In genomic region chr3:106001416-106002370, GRCm38 (mm10) we compare ENCODE assay signal across 8 mouse cellular contexts. TPM values are rescaled to one million over a fixed set of nuclear protein-coding genes. Genes with fewer than 3 reads are reported as not detected.
DNase-seq lines count a peak whose midpoint lies in the region; ATAC-seq lines count a peak whose summit lies in the region.

No protein-coding gene starts in this region.

- no peaks in the 10 kb centered on the region for H3K27me3 ChIP-seq in forebrain, embryonic 14.5 days (replicated peaks; ENCODE audit: control insufficient read depth, insufficient read depth, low read length)
- H3K27me3 ChIP-seq in intestine, embryonic 16.5 days (replicated peaks; ENCODE audit: control insufficient read depth, insufficient read depth, low read length) = no peaks in the 10 kb centered on the region
- H3K27me3 ChIP-seq in midbrain, embryonic 10.5 days (ENCODE audit: low read depth, poor library complexity, severe bottlenecking) = 0 out of 2 replicates have a peak, but pooled peaks cover 3% of the 10 kb centered on the region

- H3K9ac ChIP-seq in forebrain, embryonic 14.5 days (ENCODE audit: low read length) = peak overlapping the region; percentile 32; the same call in 1 of the 2 replicates
- H3K9ac ChIP-seq in intestine, embryonic 16.5 days (ENCODE audit: low read depth, low read length) = no peak overlapping the region

- intact Hi-C loops in left cerebral cortex, postnatal 36 days (cut with DNase I) = no loop called here

- H3K4me2 ChIP-seq in forebrain, embryonic 14.5 days (ENCODE audit: low read length) = peak overlapping the region; percentile 44
- peak overlapping the region; percentile 42 for H3K4me2 ChIP-seq in intestine, embryonic 16.5 days (ENCODE audit: low read depth, low read length)

- H3K4me1 ChIP-seq in forebrain, embryonic 14.5 days (ENCODE audit: control insufficient read depth, insufficient read depth, low read length) = peaks cover 6% of the 10 kb centered on the region; the same call in 1 of the 2 replicates
- H3K4me1 ChIP-seq in intestine, embryonic 16.5 days (ENCODE audit: control insufficient read depth, insufficient read depth, low read length) = no peaks in the 10 kb centered on the region
- peaks cover 17% of the 10 kb centered on the region for H3K4me1 ChIP-seq in midbrain, embryonic 10.5 days

- no peak overlapping the region for H3K27ac ChIP-seq in forebrain, embryonic 14.5 days (ENCODE audit: low read depth, low read length)
- H3K27ac ChIP-seq in intestine, embryonic 16.5 days (ENCODE audit: low read length) = no peak overlapping the region
- H3K27ac ChIP-seq in midbrain, embryonic 10.5 days (replicated peaks) = no peak overlapping the region

- WGBS in forebrain, embryonic 14.5 days = 19% methylated on average over 17 of the region's 17 CpGs
- 18% methylated on average over 17 of the region's 17 CpGs for WGBS in intestine, embryonic 16.5 days
- whole genome bisulfite sequencing in midbrain, embryonic 10.5 days = 23% methylated on average over 17 of the region's 17 CpGs

- H3K36me3 ChIP-seq in forebrain, embryonic 14.5 days (ENCODE audit: control insufficient read depth, insufficient read depth, low read length) = no peaks in the 10 kb centered on the region
- no peaks in the 10 kb centered on the region for H3K36me3 ChIP-seq in intestine, embryonic 16.5 days (ENCODE audit: control insufficient read depth, insufficient read depth, low read length)
- H3K36me3 ChIP-seq in midbrain, embryonic 10.5 days = no peaks in the 10 kb centered on the region

- H3K4me3 ChIP-seq in forebrain, embryonic 14.5 days (ENCODE audit: low read depth, low read length) = peak overlapping the region; percentile 20
- H3K4me3 ChIP-seq in intestine, embryonic 16.5 days (ENCODE audit: low read length) = no peak overlapping the region
- peak overlapping the region; percentile 39 for H3K4me3 ChIP-seq in midbrain, embryonic 10.5 days

- H3K9me3 ChIP-seq in forebrain, embryonic 14.5 days (replicated peaks; ENCODE audit: control insufficient read depth, low read length) = no peaks in the 10 kb centered on the region
- no peaks in the 10 kb centered on the region for H3K9me3 ChIP-seq in intestine, embryonic 16.5 days (ENCODE audit: control insufficient read depth, low read length)
- H3K9me3 ChIP-seq in midbrain, embryonic 10.5 days (replicated peaks) = no peaks in the 10 kb centered on the region

- ATAC-seq in CD4-positive, CD25-positive, alpha-beta regulatory T cell, adult 4 months = peak; percentile 89
- peak; percentile 95 for ATAC-seq in forebrain, embryonic 14.5 days
- peak; percentile 96 for ATAC-seq in intestine, embryonic 16.5 days

- DNase-seq in ZHBTc4 (ENCODE audit: low read depth, low spot score) = peak; percentile 88
- DNase-seq in forebrain, embryonic 14.5 days (ENCODE audit: low spot score) = peak; percentile 75
- peak; percentile 14 to 18 for DNase-seq in left cerebral cortex, postnatal 36 days (ENCODE audit: low spot score in 2 of 2)
- DNase-seq in midbrain, embryonic 10.5 days (ENCODE audit: low spot score) = peak; percentile 76
- peak; percentile 36 for DNase-seq in spleen, adult 18-20 months
- DNase-seq in ovary, adult 18-20 months (ENCODE audit: low spot score) = no peak

RNA-seq across cellular contexts. Expression of gene Pifo, which starts 12.8 kb away (rescaled TPM):
- 1 to 10 TPM in 1 of 2 experiments, not detected in 1; 2.4 TPM for polyA plus RNA-seq in CD4-positive, CD25-positive, alpha-beta regulatory T cell, adult 4 months (2017; shearing (Covaris generic))
- polyA plus RNA-seq in forebrain, embryonic 14.5 days (2014; fragmentation: Nextera tagmentation; extraction: Ambion mirVana) = 7.8 and 8.3 TPM in 2 replicates
- not detected in 2 replicates for polyA plus RNA-seq in intestine, embryonic 16.5 days (2015; fragmentation: Nextera tagmentation; extraction: Ambion mirVana)
- total RNA-seq in left cerebral cortex, postnatal 36 days (2021) = not detected
- polyA plus RNA-seq in midbrain, embryonic 10.5 days (2016; fragmentation: Nextera tagmentation; extraction: Ambion mirVana) = 0.91 TPM in 1 of 2 replicates, not detected in the other

RNA-seq across cellular contexts. Expression of gene Ovgp1, which starts 28.2 kb away (rescaled TPM):
- 1 to 10 TPM; 5.6 to 7.3 TPM for polyA plus RNA-seq in CD4-positive, CD25-positive, alpha-beta regulatory T cell, adult 4 months (2017; shearing (Covaris generic))
- 1.9 and 2.6 TPM in 2 replicates for polyA plus RNA-seq in forebrain, embryonic 14.5 days (2014; fragmentation: Nextera tagmentation; extraction: Ambion mirVana)
- 0.62 and 0.80 TPM in 2 replicates for polyA plus RNA-seq in intestine, embryonic 16.5 days (2015; fragmentation: Nextera tagmentation; extraction: Ambion mirVana)
- 1 to 10 TPM; 1.1 to 4.9 TPM for total RNA-seq in left cerebral cortex, postnatal 36 days (2021)
- polyA plus RNA-seq in midbrain, embryonic 10.5 days (2016; fragmentation: Nextera tagmentation; extraction: Ambion mirVana) = 1.3 and 2.0 TPM in 2 replicates

RNA-seq across cellular contexts. Expression of gene Chil5, which starts 30.9 kb away (rescaled TPM):
- polyA plus RNA-seq in CD4-positive, CD25-positive, alpha-beta regulatory T cell, adult 4 months (2017; shearing (Covaris generic)) = 10 to 100 TPM in 1 of 2 experiments, 1 to 10 TPM in 1; 9.4 to 10.6 TPM
- not detected in 2 replicates for polyA plus RNA-seq in forebrain, embryonic 14.5 days (2014; fragmentation: Nextera tagmentation; extraction: Ambion mirVana)
- polyA plus RNA-seq in intestine, embryonic 16.5 days (2015; fragmentation: Nextera tagmentation; extraction: Ambion mirVana) = 0.18 TPM in 1 of 2 replicates, not detected in the other
- not detected for total RNA-seq in left cerebral cortex, postnatal 36 days (2021)
- polyA plus RNA-seq in midbrain, embryonic 10.5 days (2016; fragmentation: Nextera tagmentation; extraction: Ambion mirVana) = not detected in 2 replicates

RNA-seq across cellular contexts. Expression of gene Atp5f1, which starts 41.8 kb away (rescaled TPM):
- polyA plus RNA-seq in CD4-positive, CD25-positive, alpha-beta regulatory T cell, adult 4 months (2017; shearing (Covaris generic)) = 100 to 1,000 TPM; 327 to 367 TPM
- 552 and 581 TPM in 2 replicates for polyA plus RNA-seq in forebrain, embryonic 14.5 days (2014; fragmentation: Nextera tagmentation; extraction: Ambion mirVana)
- polyA plus RNA-seq in intestine, embryonic 16.5 days (2015; fragmentation: Nextera tagmentation; extraction: Ambion mirVana) = 672 and 703 TPM in 2 replicates
- 100 to 1,000 TPM; 256 to 269 TPM for total RNA-seq in left cerebral cortex, postnatal 36 days (2021)
- 492 and 506 TPM in 2 replicates for polyA plus RNA-seq in midbrain, embryonic 10.5 days (2016; fragmentation: Nextera tagmentation; extraction: Ambion mirVana)

RNA-seq across cellular contexts. Expression of gene Wdr77, which starts 42.5 kb away (rescaled TPM):
- 10 to 100 TPM; 67.3 to 77.9 TPM for polyA plus RNA-seq in CD4-positive, CD25-positive, alpha-beta regulatory T cell, adult 4 months (2017; shearing (Covaris generic))
- polyA plus RNA-seq in forebrain, embryonic 14.5 days (2014; fragmentation: Nextera tagmentation; extraction: Ambion mirVana) = 87.5 and 88.2 TPM in 2 replicates
- polyA plus RNA-seq in intestine, embryonic 16.5 days (2015; fragmentation: Nextera tagmentation; extraction: Ambion mirVana) = 106 and 118 TPM in 2 replicates
- total RNA-seq in left cerebral cortex, postnatal 36 days (2021) = 10 to 100 TPM; 46.9 to 50.7 TPM
- polyA plus RNA-seq in midbrain, embryonic 10.5 days (2016; fragmentation: Nextera tagmentation; extraction: Ambion mirVana) = 166 and 188 TPM in 2 replicates
